Mouse (Mus musculus): Measurements from ENCODE around the gene Ism2.
A peak's percentile ranks its signal among the peaks of the same experiment; 100 is the strongest.
"Not testable (repeated sequence)": the region's sequence is repeated elsewhere in the genome, so short reads cannot be mapped to it uniquely, and the experiment has no call there.

Ism2 gene

DNA sequence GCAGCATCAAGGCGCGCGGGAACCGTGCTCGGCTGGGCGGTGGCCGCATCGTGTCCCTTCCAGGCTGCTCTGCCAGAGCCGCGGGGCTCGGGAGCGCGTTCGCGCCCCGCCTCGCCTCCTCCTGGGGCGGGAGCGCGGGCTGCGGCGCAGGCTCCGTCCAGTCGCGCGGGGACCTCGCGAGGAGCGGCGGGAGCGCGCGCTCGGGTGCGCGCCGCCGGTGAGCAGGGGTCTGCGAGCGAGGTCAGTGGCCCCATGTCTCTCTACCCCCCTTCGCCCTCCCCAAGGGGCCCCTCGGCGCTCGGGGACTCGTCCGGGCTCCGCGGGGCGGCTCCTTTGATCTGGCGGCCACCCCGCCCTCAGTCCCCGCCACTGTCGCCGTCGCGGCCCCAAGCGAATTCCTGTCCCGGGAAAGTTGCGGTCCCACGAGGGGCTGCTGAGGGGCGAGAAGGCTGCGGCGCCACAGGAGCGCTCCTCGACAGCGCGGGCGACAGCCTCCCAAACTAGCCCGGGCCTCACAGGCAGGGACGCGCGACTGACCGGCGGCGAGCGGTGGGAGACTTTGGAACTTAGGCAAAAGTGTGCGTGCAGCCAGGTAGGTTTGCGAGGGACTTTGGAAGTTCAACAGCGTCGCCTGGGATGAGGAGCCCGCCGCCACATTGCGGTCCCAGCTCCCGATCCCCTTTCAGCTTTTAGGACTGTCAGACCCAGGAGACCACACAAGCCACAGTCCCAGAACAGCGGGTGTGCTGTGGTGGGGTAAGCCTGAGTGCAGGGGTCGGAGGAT, at the start of gene Ism2:
Ism2 (minus strand) TSS at position 49 of the 784 bp plus-strand sequence.
- DNase-seq (ENCODE audit: low spot score in 2 of 2): peak in 1 of 2 experiments; percentile 25

DNA sequence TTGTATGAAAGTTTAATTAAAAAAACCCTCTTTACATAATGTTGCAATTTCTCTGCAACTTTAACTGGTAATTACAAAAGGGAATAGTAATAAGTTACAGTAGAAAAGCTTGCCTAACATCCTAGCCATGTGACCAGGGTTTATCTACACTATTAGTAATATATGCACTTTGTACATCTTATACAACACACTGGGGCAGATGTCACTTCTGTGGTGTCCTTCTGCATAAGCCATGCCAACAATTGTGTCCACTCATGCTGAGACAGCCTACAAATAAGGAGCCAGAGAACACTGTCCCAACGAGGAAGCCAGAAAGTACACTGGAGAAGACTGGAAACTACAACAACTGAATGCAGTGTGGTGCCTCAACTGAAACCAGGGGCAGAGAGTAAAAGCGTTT, 48.5 kb upstream of the Ism2 start:
- DNase-seq (ENCODE audit: low spot score in 2 of 2): no peak

- DNase-seq (ENCODE audit: low spot score in 2 of 2): no peak
Measured at GRCm38 (mm10) chr12:87347511-87347910, 48.0 kb upstream of the Ism2 start.

DNA sequence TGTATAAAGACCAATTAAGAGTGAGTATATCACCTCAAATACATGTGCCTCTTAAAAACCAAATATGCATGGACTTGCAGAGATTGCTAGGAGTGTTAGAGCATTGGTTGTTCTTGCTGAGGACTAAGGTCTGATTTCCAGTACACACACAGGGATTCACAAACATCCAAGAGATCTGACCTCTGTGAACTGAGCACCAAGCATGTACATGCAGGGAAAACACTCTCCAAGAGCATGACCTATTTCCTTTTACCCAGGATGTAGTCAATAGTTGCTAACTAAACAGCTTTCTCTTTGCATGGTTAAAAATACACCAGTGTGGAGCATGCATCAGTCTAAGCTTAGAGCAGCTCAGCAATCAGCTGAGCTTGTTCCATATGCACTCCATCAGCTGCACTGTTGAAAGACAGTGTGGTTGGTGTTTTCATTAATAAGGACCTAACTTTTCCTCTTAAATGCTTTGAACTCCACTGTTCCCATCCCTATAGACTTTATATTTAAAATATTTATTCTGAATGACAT, 43.6 kb upstream of the Ism2 start:
- no peak for DNase-seq (ENCODE audit: low spot score in 2 of 2)

DNA sequence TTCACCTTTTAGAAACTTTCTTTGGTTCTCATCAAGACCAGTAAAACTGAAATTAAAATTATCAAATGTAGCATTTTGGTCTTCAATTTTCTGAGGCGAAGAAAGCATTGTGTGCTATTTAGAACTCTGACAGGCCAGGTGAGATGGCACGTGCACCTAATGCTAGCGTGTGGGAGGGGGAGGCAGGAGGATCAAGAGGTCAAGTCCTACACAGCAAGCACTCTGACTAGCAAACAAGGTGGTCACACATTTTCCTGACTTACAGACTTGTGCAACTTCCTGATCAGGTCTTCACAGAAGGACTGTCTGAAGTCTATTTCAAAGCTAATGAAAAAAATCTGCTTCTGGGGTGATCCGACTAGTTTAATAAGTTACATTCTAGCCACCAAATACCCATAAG, 38.6 kb upstream of the Ism2 start:
- DNase-seq (ENCODE audit: low spot score in 2 of 2): no peak

DNA sequence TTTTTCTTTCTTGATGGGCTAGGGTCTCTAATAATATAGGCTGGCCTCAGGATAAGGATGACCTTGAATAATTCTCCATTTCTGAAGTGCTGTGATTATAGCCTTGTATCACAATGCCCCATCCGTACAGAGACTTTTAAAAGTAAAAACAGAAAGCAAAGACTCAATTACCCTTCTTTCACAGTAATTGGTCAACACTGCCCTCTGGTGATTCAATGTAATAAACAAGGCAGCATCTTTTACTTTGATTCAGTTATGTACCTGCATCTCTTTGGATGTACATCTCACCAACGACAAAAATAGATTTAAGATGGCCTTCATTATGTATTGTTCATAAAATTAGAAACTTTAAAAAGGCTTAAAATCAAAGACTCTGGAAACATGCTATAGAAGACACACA, 35.4 kb upstream of the Ism2 start:
- DNase-seq (ENCODE audit: low spot score in 2 of 2): no peak

GRCm38 (mm10) chr12:87333794-87334193, 34.3 kb upstream of the Ism2 start:
- no peak for DNase-seq (ENCODE audit: low spot score in 2 of 2)

DNA sequence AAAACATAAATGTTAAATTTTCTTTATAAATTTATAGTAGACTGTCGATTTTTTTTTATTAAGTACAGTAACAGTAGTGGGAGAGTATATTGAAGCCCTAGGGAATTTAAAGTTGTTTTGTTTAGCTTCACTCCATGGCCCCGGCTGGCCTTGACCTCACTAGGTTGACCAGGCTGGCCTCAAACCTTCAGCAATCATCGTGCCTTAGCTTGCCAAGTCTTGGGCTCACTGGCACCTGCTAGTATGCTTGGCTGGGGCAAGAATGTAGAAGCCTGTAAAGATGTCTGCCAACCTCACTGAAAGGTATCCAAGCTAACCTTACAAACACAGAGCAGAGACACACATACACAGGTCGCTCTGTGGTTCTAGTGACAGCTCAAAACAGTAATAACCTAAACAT, 33.0 kb upstream of the Ism2 start:
- DNase-seq (ENCODE audit: low spot score in 2 of 2): no peak

DNA sequence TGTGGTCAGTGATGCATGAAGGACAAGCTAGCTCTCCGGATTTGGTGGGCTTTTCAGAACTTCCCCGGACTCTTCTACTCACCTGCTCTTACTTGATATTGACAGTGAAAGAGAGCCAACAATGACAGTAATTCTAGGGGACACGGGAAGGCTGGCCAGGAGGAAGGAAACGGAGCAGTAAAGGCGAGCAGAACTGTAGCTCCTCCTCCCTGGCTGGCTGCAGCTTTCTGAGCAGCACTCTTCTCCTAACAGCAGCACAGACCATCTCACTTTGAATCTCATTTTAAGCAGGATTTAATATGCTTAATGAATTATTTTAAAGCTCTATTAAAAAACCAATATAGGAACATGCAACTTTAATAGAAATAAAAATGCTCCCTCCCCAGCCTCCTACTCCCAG, 32.4 kb upstream of the Ism2 start:
- no peak for DNase-seq (ENCODE audit: low spot score in 2 of 2)

DNA sequence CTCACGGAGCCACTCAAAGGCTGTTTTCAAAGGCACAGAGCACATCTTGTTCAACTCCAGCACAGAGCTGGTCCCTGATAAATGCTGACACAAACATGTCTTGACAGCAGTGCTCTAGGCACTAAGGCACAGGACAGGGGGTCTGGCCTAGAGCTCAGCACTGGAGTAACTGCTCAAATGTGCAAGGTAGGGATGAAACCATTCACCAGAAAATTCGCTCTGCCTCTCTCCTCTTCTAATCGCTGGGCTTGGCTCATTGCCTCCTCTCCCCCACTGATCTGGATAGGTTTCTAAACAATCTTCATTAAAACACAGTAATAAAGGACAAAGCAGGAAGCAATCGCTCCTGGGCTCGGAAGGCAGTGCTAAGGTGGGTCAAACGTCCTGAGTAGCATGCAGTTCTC, 31.6 kb upstream of the Ism2 start:
- no peak for DNase-seq (ENCODE audit: low spot score in 2 of 2)

GRCm38 (mm10) chr12:87330213-87330612, 30.7 kb upstream of the Ism2 start:
- no peak for DNase-seq (ENCODE audit: low spot score in 2 of 2)

DNA sequence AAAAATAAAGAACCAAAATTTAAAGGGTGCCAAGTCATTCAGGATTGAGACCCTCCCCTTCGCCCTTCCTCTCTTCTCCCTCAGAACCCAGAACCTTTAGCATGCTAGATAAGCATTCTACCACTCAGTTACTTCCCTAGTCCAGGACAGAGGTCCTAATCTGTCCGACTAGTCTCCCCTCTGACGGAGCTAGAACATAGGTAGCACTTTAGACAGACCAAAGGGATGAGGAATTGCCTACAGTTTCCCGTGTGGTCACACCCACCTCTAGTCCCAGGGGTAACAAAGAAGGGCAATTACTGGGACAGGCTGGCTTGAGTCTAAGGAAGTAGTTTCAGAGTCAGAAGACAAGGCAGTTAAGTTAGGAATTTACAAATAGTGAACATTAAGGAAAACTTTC, 28.5 kb upstream of the Ism2 start:
- DNase-seq (ENCODE audit: low spot score in 2 of 2): no peak

- DNase-seq (ENCODE audit: low spot score in 2 of 2): no peak
Measured at GRCm38 (mm10) chr12:87327610-87328009, 28.1 kb upstream of the Ism2 start.

DNA sequence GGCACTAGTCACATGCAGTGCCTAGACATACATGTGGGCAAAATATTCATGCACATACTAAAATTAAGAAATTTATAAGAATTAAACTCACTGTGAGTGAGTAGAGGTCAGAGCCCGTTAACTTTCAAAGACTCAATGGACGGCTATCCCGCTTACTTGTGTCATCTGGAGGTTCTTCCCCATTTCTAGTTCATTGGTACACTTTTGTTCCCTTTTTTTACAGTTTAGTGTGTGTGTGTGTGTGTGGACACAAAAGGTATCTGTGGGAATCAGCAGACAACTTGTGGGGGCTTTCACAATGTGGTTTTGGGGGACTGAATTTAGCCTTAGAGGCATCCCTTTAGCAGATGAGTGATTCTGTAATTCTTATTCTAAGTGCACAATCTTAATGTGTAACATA, 25.9 kb upstream of the Ism2 start:
- no peak for DNase-seq (ENCODE audit: low spot score in 2 of 2)

DNA sequence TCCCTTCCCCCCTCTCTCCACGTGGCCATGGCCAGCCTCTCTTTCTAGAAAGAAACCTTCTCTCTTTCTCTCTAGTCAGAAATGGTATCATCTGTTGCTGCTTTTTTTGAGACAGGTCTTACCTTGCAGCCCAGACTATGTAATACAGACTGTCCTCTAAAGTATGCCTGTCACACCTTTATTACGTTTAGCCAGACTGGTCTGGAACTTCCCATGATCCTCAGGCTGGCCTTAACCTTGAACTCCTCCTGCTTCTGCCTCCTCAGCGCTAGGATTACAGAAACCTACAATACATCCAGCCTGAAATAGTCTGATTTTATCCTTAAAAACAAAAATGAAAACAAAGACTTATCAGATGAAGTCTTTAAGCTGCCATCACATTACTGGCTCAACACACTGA, 19.7 kb upstream of the Ism2 start:
- DNase-seq (ENCODE audit: low spot score in 2 of 2): no peak

DNA sequence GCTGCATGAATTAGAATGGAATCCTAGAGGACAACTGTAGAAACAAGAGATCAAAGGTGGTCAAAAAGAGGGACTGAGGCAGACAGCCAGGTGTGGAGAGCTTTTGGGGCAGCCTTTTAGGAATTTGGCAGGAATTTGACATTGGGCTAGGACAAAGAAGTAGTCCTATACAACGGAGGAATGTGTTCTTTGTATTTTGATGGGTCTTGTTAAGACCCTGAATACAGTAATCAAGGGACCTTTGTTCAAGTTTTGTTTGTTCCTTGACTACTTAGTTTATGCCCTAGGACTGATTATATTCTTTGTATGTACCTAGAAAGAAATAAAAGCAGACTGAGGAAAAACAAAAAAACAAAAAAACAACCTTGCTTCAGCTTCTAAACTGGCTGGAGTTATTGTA, 18.4 kb upstream of the Ism2 start:
- no peak for DNase-seq (ENCODE audit: low spot score in 2 of 2)

DNA sequence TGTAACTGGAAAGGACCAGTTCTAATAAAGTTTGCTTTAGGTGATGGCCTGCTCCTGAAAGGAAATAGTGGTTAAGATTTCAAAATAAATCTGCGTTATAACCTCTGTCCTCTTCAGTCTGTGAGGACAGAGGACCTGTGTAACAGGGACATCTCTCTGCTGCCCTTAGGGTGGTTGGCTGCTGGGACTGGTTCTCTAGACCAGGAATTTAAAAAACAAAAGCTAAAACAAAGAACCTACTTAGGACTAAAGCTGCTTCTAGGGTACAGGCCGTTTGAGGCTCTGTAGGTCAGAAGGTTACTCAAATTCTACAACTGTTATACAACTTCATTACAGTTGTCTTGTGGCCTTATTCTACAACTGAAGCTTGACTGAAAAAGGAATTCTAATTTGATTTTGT, 13.6 kb upstream of the Ism2 start:
- DNase-seq (ENCODE audit: low spot score in 2 of 2): no peak

DNA sequence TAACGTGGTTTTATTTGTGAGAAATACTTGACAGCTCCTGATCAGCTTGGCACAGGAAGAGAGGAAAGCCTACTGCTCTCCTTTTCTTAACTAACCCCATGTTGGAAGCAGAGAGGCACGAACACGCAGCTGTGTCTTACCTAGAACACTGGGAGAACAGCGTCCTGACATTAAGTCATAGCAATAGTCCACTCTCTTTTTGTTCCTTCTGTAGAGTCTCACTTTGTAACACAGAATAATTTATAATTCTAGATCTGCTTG, 7.0 kb upstream of the Ism2 start:
- DNase-seq (ENCODE audit: low spot score in 2 of 2): not testable (repeated sequence)

DNA sequence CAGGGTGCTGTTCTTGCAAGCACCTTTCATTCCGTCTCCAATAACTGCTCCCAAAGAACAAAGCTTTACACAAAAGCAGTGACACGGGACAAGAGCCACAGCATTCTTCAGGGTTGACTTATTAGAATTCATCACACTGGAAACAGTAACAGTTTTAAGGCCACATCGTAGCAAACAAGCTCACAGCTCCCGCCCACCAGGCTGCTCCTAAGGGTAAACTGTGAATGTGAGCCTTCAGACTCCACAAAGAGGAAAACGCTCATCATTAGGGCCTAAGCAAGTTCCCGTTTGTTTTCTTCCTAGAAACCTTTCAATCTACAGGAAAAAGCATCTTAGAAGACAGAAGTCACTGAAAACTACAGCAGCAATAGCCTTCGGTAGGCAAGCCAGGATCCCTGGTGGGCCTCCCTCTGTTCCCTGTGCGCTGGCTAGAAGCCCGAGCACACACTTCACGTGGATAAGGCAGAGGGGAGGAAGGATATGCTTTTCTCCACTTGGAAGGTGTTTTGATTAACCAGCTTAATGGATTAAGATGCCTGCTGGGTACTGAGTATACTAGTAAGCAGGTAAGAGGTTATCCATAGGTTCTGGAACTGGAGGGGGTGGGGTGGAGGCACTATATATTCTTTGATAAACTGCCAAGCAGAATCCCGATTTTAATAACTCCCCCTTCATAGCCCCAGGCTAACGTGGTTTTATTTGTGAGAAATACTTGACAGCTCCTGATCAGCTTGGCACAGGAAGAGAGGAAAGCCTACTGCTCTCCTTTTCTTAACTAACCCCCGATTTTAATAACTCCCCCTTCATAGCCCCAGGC, 6.5 kb upstream of the Ism2 start:
- no peak for DNase-seq (ENCODE audit: low spot score in 2 of 2)

- DNase-seq (ENCODE audit: low spot score in 2 of 2): no peak
Measured at GRCm38 (mm10) chr12:87301189-87301588, 1.7 kb upstream of the Ism2 start.

- no peak for DNase-seq (ENCODE audit: low spot score in 2 of 2)
Measured at GRCm38 (mm10) chr12:87300441-87300690, 861 bp upstream of the Ism2 start.

GRCm38 (mm10) chr12:87299037-87299656, 358 bp downstream of the Ism2 start:
- DNase-seq (ENCODE audit: low spot score in 2 of 2): peak in 1 of 2 experiments; percentile 30

DNA sequence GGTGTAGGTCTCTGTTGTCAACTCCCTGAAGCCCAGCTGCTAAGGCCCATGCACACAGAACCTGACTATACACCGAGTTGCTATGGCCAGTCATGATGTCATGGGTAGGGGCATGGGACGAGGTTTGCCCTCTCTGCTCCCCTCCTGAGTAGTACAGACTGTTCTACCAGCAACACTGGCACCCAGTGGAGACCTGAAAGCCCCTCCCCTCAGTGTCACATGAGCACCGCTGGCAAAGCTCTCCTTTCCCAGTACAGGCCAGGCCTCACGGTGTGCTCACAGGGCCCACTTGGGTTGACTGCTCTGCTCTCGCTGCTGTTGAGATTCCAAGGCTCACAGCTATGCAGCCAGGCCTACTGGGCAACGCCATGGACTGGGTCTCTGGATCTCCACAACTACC, 5.6 kb downstream of the Ism2 start:
- no peak for DNase-seq (ENCODE audit: low spot score in 2 of 2)
